8 mouse cellular contexts compared by ENCODE assay signal in the genomic region with DNA sequence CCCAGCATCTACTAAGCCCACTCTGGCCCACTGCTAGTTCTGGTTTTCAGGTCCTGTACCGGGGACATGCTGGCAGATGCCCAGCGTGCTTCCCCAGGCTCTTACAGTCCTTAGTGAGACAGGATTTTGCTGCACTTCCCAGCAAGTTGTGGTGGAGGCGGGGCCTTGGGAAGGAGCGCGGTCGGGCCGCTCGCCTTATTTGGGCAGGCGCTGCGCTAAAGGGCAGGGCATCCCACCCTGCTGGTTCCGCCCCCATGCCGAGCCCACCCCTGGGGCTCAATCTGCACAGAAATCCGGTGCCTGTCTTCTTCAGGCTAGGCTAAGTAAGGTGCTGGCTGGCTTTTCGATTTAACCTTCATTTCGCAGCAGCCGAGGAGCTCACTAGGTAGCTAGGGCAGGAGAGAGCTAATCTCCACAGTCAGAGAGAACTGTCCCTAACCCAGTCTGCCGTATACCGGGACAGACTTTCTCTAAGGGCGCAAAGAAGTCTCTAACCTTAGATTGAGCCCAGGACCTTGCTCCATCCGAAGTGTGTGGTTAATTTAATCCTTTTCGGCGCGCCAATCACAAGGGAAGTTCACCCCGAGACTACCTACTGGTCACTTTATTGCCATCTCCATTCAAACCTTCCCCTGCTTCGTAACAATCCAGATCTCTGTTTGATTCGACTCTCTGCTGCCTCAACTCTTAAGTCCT. TPM values are rescaled to one million over a fixed set of nuclear protein-coding genes. Genes with fewer than 3 reads are reported as not detected.
A peak's percentile ranks its signal among the peaks of the same experiment; 100 is the strongest.
DNase-seq lines count a peak whose midpoint lies in the region; ATAC-seq lines count a peak whose summit lies in the region.

No protein-coding gene starts in this region.

- WGBS in heart, embryonic 10.5 days: 4% methylated on average over 26 of the region's 26 CpGs

- no peak for DNase-seq in frontal cortex, postnatal 25 days (ENCODE audit: low spot score in 2 of 2)
- peak; percentile 86 for DNase-seq in embryo, embryonic 9.5 days (ENCODE audit: extremely low spot score)
- peak; percentile 94 for DNase-seq in heart, embryonic 10.5 days (ENCODE audit: low spot score)
- peak; percentile 78 to 79 for DNase-seq in kidney, adult 8-10 months
- DNase-seq in lung, postnatal 10 days: peak; percentile 91
- DNase-seq in ovary, postnatal 14 days (ENCODE audit: low spot score): peak; percentile 67
- no peak for DNase-seq in frontal cortex, postnatal 36 days (ENCODE audit: low spot score in 2 of 2)

- no peaks in the 10 kb centered on the region for H3K27me3 ChIP-seq in heart, embryonic 10.5 days (ENCODE audit: insufficient read depth, poor library complexity, severe bottlenecking)

- ATAC-seq in frontal cortex, adult (ENCODE audit: low TSS enrichment): peak; percentile 38; the same call in 1 of the 2 replicates

- no peaks in the 10 kb centered on the region for H3K9me3 ChIP-seq in heart, embryonic 10.5 days

- H3K4me3 ChIP-seq in heart, embryonic 10.5 days: peak overlapping the region; percentile 50

- peak overlapping the region; percentile 90 for H3K27ac ChIP-seq in heart, embryonic 10.5 days

- no peaks in the 10 kb centered on the region for H3K36me3 ChIP-seq in heart, embryonic 10.5 days

- peaks cover 51% of the 10 kb centered on the region for H3K4me1 ChIP-seq in heart, embryonic 10.5 days

RNA-seq across cellular contexts. Expression of a gene that starts 23.4 kb away (rescaled TPM):
- polyA plus RNA-seq in heart, embryonic 10.5 days (2016; fragmentation: Nextera tagmentation; extraction: Ambion mirVana): 311 and 315 TPM in 2 replicates

RNA-seq across cellular contexts. Expression of a gene that starts 51.1 kb away (rescaled TPM):
- polyA plus RNA-seq in heart, embryonic 10.5 days (2016; fragmentation: Nextera tagmentation; extraction: Ambion mirVana): 1.7 and 2.8 TPM in 2 replicates

Comparison
In these comparisons a context has a peak if more than half of its experiments do, and no peak if none do; other contexts are left out.
1. DNase-seq: peak in embryo, embryonic 9.5 days (single experiment), heart, embryonic 10.5 days (single experiment), kidney, adult 8-10 months (2 of 2), lung, postnatal 10 days (single experiment) and ovary, postnatal 14 days (single experiment); none in frontal cortex, postnatal 25 days (0 of 2) and frontal cortex, postnatal 36 days (0 of 2).